7 mouse cellular contexts compared by ENCODE assay signal in genomic region chr10:91123281-91123827, GRCm38 (mm10). TPM values are rescaled to one million over a fixed set of nuclear protein-coding genes. Genes with fewer than 3 reads are reported as not detected.
DNase-seq lines count a peak whose midpoint lies in the region; ATAC-seq and TF ChIP-seq lines count a peak whose summit lies in the region.

No protein-coding gene starts in this region.

- H3K4me2 ChIP-seq in embryonic facial prominence, embryonic 15.5 days (replicated peaks), result peak overlapping the region; percentile 78
- peak overlapping the region; percentile 67 for H3K4me2 ChIP-seq in heart, embryonic 15.5 days

- H3K36me3 ChIP-seq in ES-Bruce4 (ENCODE audit: control insufficient read depth, insufficient read depth, low read length, poor library complexity, severe bottlenecking), result peaks cover 39% of the 10 kb centered on the region
- peaks cover 27% of the 10 kb centered on the region for H3K36me3 ChIP-seq in embryonic facial prominence, embryonic 15.5 days
- peaks cover 35% of the 10 kb centered on the region for H3K36me3 ChIP-seq in heart, embryonic 15.5 days
- H3K36me3 ChIP-seq in limb, embryonic 10.5 days, result peaks cover 41% of the 10 kb centered on the region

- POLR2A ChIA-PET in Patski (lab: Charles Lee), result interaction anchor here (0.6 to 1.3 kb wide), 6 partner anchors 9 to 383 kb away, joined by 3 to 4 read pairs (median 3); no protein-coding TSS in a partner anchor

- no peak for TF ChIP-seq EP300 in ES-Bruce4 (IDR thresholded peaks at IDR 0.05; ENCODE audit: insufficient read depth, low read depth, low read length)

- no peak for DNase-seq in Patski (ENCODE audit: low read depth, low spot score)
- no peak for DNase-seq in limb, embryonic 10.5 days (ENCODE audit: low spot score)
- peak; percentile 32 to 55 for DNase-seq in spleen, postnatal 36 days (ENCODE audit: low spot score in 2 of 2)

- peak overlapping the region; percentile 35 for H3K27ac ChIP-seq in ES-Bruce4 (ENCODE audit: insufficient read depth, low read length)
- H3K27ac ChIP-seq in embryonic facial prominence, embryonic 15.5 days (replicated peaks), result peak overlapping the region; percentile 93
- peak overlapping the region; percentile 97 for H3K27ac ChIP-seq in heart, embryonic 15.5 days
- peak overlapping the region; percentile 91 for H3K27ac ChIP-seq in limb, embryonic 10.5 days

- in situ Hi-C loops in Patski (cut with MboI; ENCODE audit: low pct_unique_long_range_greater_than_20kb), result no loop called here

- no peak for TF ChIP-seq POLR2A in ES-Bruce4 (IDR thresholded peaks at IDR 0.05; ENCODE audit: insufficient read depth, low read length)

- under 1% methylated on average over 44 of the region's 44 CpGs for WGBS in embryonic facial prominence, embryonic 15.5 days
- under 1% methylated on average over 35 of the region's 44 CpGs for WGBS in heart, embryonic 15.5 days
- under 1% methylated on average over 44 of the region's 44 CpGs for WGBS in limb, embryonic 10.5 days

- no peaks in the 10 kb centered on the region for H3K4me1 ChIP-seq in ES-Bruce4 (ENCODE audit: control insufficient read depth, insufficient read depth, low read length)
- H3K4me1 ChIP-seq in embryonic facial prominence, embryonic 15.5 days, result peaks cover 12% of the 10 kb centered on the region
- H3K4me1 ChIP-seq in heart, embryonic 15.5 days (replicated peaks), result peaks cover 29% of the 10 kb centered on the region
- peaks cover 11% of the 10 kb centered on the region for H3K4me1 ChIP-seq in limb, embryonic 10.5 days

- H3K27me3 ChIP-seq in ES-Bruce4 (ENCODE audit: control insufficient read depth, insufficient read depth, low read length, poor library complexity, severe bottlenecking) (no peaks in the 10 kb centered on the region), Patski (no peaks in the 10 kb centered on the region)
- no peaks in the 10 kb centered on the region for H3K27me3 ChIP-seq in embryonic facial prominence, embryonic 15.5 days
- no peaks in the 10 kb centered on the region for H3K27me3 ChIP-seq in heart, embryonic 15.5 days
- no peaks in the 10 kb centered on the region for H3K27me3 ChIP-seq in limb, embryonic 10.5 days (ENCODE audit: low read depth, poor library complexity, severe bottlenecking)

- TF ChIP-seq CTCF in ES-Bruce4 (IDR thresholded peaks at IDR 0.05; ENCODE audit: low read depth, low read length) (no peak), Patski (IDR thresholded peaks at IDR 0.05) (no peak)

- CTCF ChIA-PET in Patski (lab: Charles Lee), result interaction anchor here (1.1 to 2.3 kb wide), 3 partner anchors 11 to 34 kb away, joined by 4 to 5 read pairs (median 5); no protein-coding TSS in a partner anchor

- H3K9me3 ChIP-seq in ES-Bruce4 (replicated peaks; ENCODE audit: control insufficient read depth, insufficient read depth, low read length, poor library complexity, severe bottlenecking), result no peaks in the 10 kb centered on the region
- H3K9me3 ChIP-seq in embryonic facial prominence, embryonic 15.5 days (replicated peaks), result no peaks in the 10 kb centered on the region
- H3K9me3 ChIP-seq in heart, embryonic 15.5 days (replicated peaks), result no peaks in the 10 kb centered on the region
- H3K9me3 ChIP-seq in limb, embryonic 10.5 days (replicated peaks), result no peaks in the 10 kb centered on the region

- peak overlapping the region; percentile 97 for H3K4me3 ChIP-seq in ES-Bruce4 (ENCODE audit: low read depth, low read length)
- peak overlapping the region; percentile 99 for H3K4me3 ChIP-seq in embryonic facial prominence, embryonic 15.5 days (replicated peaks)
- peak overlapping the region; percentile 98 for H3K4me3 ChIP-seq in heart, embryonic 15.5 days
- H3K4me3 ChIP-seq in limb, embryonic 10.5 days, result peak overlapping the region; percentile 92

- ATAC-seq in Patski, result peak; percentile 45
- peak; percentile 41 for ATAC-seq in embryonic facial prominence, embryonic 15.5 days (ENCODE audit: insufficient number of reproducible peaks, low FRiP score, low TSS enrichment, low read depth)
- peak; percentile 51 for ATAC-seq in heart, embryonic 15.5 days (replicated peaks; ENCODE audit: insufficient number of reproducible peaks, insufficient read depth, low FRiP score, low read depth)
- peak; percentile 33 for ATAC-seq in megakaryocyte progenitor cell, adult 5-6 weeks (replicated peaks; ENCODE audit: poor library complexity)

- H3K9ac ChIP-seq in ES-Bruce4 (ENCODE audit: low read depth, poor library complexity, severe bottlenecking), result peak overlapping the region; percentile 91
- peak overlapping the region; percentile 98 for H3K9ac ChIP-seq in embryonic facial prominence, embryonic 15.5 days
- H3K9ac ChIP-seq in heart, embryonic 15.5 days, result peak overlapping the region; percentile 100

RNA-seq across cellular contexts. Expression of gene Slc25a3, which starts 0.5 kb away (rescaled TPM):
- polyA plus RNA-seq in ES-Bruce4 (2011; ENCODE audit: insufficient read depth, insufficient read length, low read depth, missing spikeins) (550 and 557 TPM in 2 replicates), Patski (2021) (919 TPM)
- polyA plus RNA-seq in embryonic facial prominence, embryonic 15.5 days (2015; fragmentation: Nextera tagmentation; extraction: Ambion mirVana), result 417 and 423 TPM in 2 replicates
- 912 and 1,036 TPM in 2 replicates for polyA plus RNA-seq in heart, embryonic 15.5 days (2015; fragmentation: Nextera tagmentation; extraction: Ambion mirVana)
- polyA plus RNA-seq in limb, embryonic 10.5 days (2016; fragmentation: Nextera tagmentation; extraction: Ambion mirVana), result 412 and 416 TPM in 2 replicates
- 664 and 680 TPM in 2 replicates for total RNA-seq in megakaryocyte progenitor cell, adult 5-6 weeks (2015)
- total RNA-seq in megakaryocyte progenitor cell, adult 5-6 weeks (2017), result 231 and 244 TPM in 2 replicates

RNA-seq across cellular contexts. Expression of gene Ikbip, which starts 40.6 kb away (rescaled TPM):
- polyA plus RNA-seq in ES-Bruce4 (2011; ENCODE audit: insufficient read depth, insufficient read length, low read depth, missing spikeins), result 35.1 and 36.4 TPM in 2 replicates
- polyA plus RNA-seq in Patski (2021), result 85.9 TPM
- polyA plus RNA-seq in embryonic facial prominence, embryonic 15.5 days (2015; fragmentation: Nextera tagmentation; extraction: Ambion mirVana), result 70.4 and 75.4 TPM in 2 replicates
- 38.4 and 38.7 TPM in 2 replicates for polyA plus RNA-seq in heart, embryonic 15.5 days (2015; fragmentation: Nextera tagmentation; extraction: Ambion mirVana)
- 15.0 and 19.7 TPM in 2 replicates for polyA plus RNA-seq in limb, embryonic 10.5 days (2016; fragmentation: Nextera tagmentation; extraction: Ambion mirVana)
- total RNA-seq in megakaryocyte progenitor cell, adult 5-6 weeks (2015), result 17.1 TPM in 2 replicates
- total RNA-seq in megakaryocyte progenitor cell, adult 5-6 weeks (2017), result 23.1 and 26.9 TPM in 2 replicates

RNA-seq across cellular contexts. Expression of gene Apaf1, which starts 40.8 kb away (rescaled TPM):
- 71.2 and 73.0 TPM in 2 replicates for polyA plus RNA-seq in ES-Bruce4 (2011; ENCODE audit: insufficient read depth, insufficient read length, low read depth, missing spikeins)
- polyA plus RNA-seq in Patski (2021), result 11.2 TPM
- polyA plus RNA-seq in embryonic facial prominence, embryonic 15.5 days (2015; fragmentation: Nextera tagmentation; extraction: Ambion mirVana), result 22.1 and 24.2 TPM in 2 replicates
- 12.8 TPM in 2 replicates for polyA plus RNA-seq in heart, embryonic 15.5 days (2015; fragmentation: Nextera tagmentation; extraction: Ambion mirVana)
- 16.9 and 25.4 TPM in 2 replicates for polyA plus RNA-seq in limb, embryonic 10.5 days (2016; fragmentation: Nextera tagmentation; extraction: Ambion mirVana)
- total RNA-seq in megakaryocyte progenitor cell, adult 5-6 weeks (2015), result 68.3 and 71.6 TPM in 2 replicates
- 35.0 and 40.7 TPM in 2 replicates for total RNA-seq in megakaryocyte progenitor cell, adult 5-6 weeks (2017)

RNA-seq across cellular contexts. Expression of gene Tmpo, which starts 57.8 kb away (rescaled TPM):
- 259 and 265 TPM in 2 replicates for polyA plus RNA-seq in ES-Bruce4 (2011; ENCODE audit: insufficient read depth, insufficient read length, low read depth, missing spikeins)
- 160 TPM for polyA plus RNA-seq in Patski (2021)
- 198 and 203 TPM in 2 replicates for polyA plus RNA-seq in embryonic facial prominence, embryonic 15.5 days (2015; fragmentation: Nextera tagmentation; extraction: Ambion mirVana)
- 154 and 159 TPM in 2 replicates for polyA plus RNA-seq in heart, embryonic 15.5 days (2015; fragmentation: Nextera tagmentation; extraction: Ambion mirVana)
- polyA plus RNA-seq in limb, embryonic 10.5 days (2016; fragmentation: Nextera tagmentation; extraction: Ambion mirVana), result 260 and 300 TPM in 2 replicates
- total RNA-seq in megakaryocyte progenitor cell, adult 5-6 weeks (2015), result 266 and 302 TPM in 2 replicates
- total RNA-seq in megakaryocyte progenitor cell, adult 5-6 weeks (2017), result 461 and 467 TPM in 2 replicates

Comparison
In these comparisons a context has a peak if more than half of its experiments do, and no peak if none do; other contexts are left out.
1. H3K27ac ChIP-seq: peak in every context shown above with its lines; median percentile 97 in heart, embryonic 15.5 days; 93 in embryonic facial prominence, embryonic 15.5 days; 91 in limb, embryonic 10.5 days; 35 in ES-Bruce4.
2. DNase-seq: peak in spleen, postnatal 36 days (2 of 2); none in Patski (single experiment) and limb, embryonic 10.5 days (single experiment).
3. Peak in every context shown above with its lines, with median percentiles within 50 percentile points of each other: H3K4me3 ChIP-seq, H3K9ac ChIP-seq and ATAC-seq.